Mouse (Mus musculus): ENCODE measurements at regions not wholly inside any gene's neighbourhood (a gene's known extent, or its start where the extent isn't known, plus 50 kb on each side); places are given as distances from the start of the nearest gene placed in this dataset.

DNA sequence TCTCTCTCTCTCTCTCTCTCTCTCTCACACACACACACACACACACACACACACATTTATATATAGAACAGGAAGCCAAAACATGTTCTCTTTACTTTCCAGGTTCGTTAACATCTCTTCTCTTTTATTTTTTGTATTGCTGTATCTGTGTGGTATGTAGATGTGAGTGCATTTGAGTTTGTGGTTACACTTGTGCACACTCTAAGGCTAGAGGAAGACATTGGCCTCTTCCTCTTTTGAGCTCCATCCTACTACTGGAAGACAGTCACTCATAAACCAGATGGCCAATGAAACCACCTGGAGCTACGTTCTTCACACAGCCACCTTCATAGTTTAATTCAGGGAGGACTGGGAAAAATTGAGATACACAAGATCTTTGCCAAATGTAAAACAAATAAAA is 202.1 kb upstream of the Slit2 start:
- TF ChIP-seq CTCF (IDR thresholded peaks at IDR 0.05; ENCODE audit: low read depth, low read length) (no peak), GATA2 (IDR thresholded peaks at IDR 0.05; ENCODE audit: borderline replicate concordance, low read depth, low read length) (no peak), TAL1 (conservative IDR thresholded peaks at IDR 0.05; ENCODE audit: low read depth, low read length) (no peak)
